Mouse (Mus musculus) neural tube, embryonic 14.5 days (tissue): ENCODE results near the gene Zdhhc21. TPM values are rescaled to one million over a fixed set of nuclear protein-coding genes. Genes with fewer than 3 reads are reported as not detected.

Experiments
- ATAC-seq: fragments of 200-750 bp; cut with Nextera tagmentation; 2 replicates; pipeline ENCODE4 v1.8.0; 2017; ENCODE audit warnings: low read depth, mild to moderate bottlenecking, moderate TSS enrichment, moderate library complexity
- H3K27ac ChIP-seq: fragments of 300-500 bp; sonication (generic); 2 replicates; pipeline ENCODE4 v1.5.1; 2014; ENCODE audit warnings: low read depth, mild to moderate bottlenecking, control low read depth, low read length, moderate library complexity, mixed read lengths
- H3K27me3 ChIP-seq: fragments of 300-500 bp; sonication (generic); 2 replicates; pipeline ENCODE4 v1.6.1; 2014; ENCODE audit warnings: low read length; ENCODE audit not compliant: control insufficient read depth, insufficient read depth
- H3K36me3 ChIP-seq: fragments of 300-500 bp; sonication (generic); 2 replicates; pipeline ENCODE4 v1.6.1; 2014; ENCODE audit warnings: low read length, mixed read lengths; ENCODE audit not compliant: control insufficient read depth, insufficient read depth
- H3K4me1 ChIP-seq: fragments of 300-500 bp; sonication (generic); 2 replicates; pipeline ENCODE4 v1.6.1; 2014; ENCODE audit warnings: low read length; ENCODE audit not compliant: control insufficient read depth, insufficient read depth
- H3K4me2 ChIP-seq: fragments of 300-500 bp; sonication (generic); 2 replicates; pipeline ENCODE4 v1.6.1; 2014; ENCODE audit warnings: mild to moderate bottlenecking, low read depth, low read length, control low read depth
- H3K4me3 ChIP-seq: fragments of 300-500 bp; sonication (generic); 2 replicates; pipeline ENCODE4 v1.5.1; 2014; ENCODE audit warnings: low read depth, low read length, control low read depth, mixed read lengths
- H3K9ac ChIP-seq: fragments of 300-500 bp; sonication (generic); replicated peaks from 2 replicates; pipeline ENCODE4 v1.6.1; 2014; ENCODE audit warnings: low read depth, mild to moderate bottlenecking, control low read depth, low read length, mixed read lengths
- H3K9me3 ChIP-seq: fragments of 300-500 bp; sonication (generic); 2 replicates; pipeline ENCODE4 v1.6.1; 2016; ENCODE audit warnings: low read length; ENCODE audit not compliant: control insufficient read depth
- WGBS: fragments of 180-500 bp; shearing (Covaris S2); extraction: QIAGEN DNeasy Blood & Tissue Kit; methylation state at CpG from one replicate; pipeline ENCODE4 v1.1.7; 2014; 5-methylcytosine and 5-hydroxymethylcytosine counted together
- polyA plus RNA-seq: library from polyadenylated mRNA; unstranded; fragments of >200 nt; fragmentation: Nextera tagmentation; extraction: Ambion mirVana; gene quantifications from 2 replicates; pipeline ENCODE4 v1.2.1, GENCODE M21; 2014

The Zdhhc21 gene
- polyA plus RNA-seq, 1 experiment from 2014 or later, result 20.3 TPM

DNA sequence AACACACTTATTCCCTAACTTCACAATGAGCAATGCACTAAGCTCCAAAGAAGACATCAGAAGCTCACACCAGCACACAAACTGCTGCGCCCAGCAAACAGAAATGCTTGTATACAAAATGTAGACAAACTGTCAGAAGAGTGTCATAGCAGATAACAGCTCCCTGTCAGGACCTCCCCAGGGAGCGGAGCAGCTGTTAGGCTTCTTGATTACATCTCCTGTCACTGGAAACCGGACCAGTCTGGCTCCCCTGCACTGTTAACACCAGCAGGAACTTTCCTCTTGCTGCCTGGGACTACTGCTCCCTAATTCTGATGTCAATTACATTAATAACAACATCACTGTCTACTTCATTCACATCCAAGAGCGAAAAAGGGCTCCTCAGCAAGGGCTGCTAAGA is 44.5 kb downstream of the Zdhhc21 start:
- no peak overlapping the region for H3K4me3 ChIP-seq
- 61% methylated on average over 4 of the region's 4 CpGs for whole genome bisulfite sequencing
- H3K9ac ChIP-seq, result no peak overlapping the region
- no peaks in the 10 kb centered on the region for H3K4me1 ChIP-seq
- ATAC-seq, result peak; percentile 46; the same call in 1 of the 2 replicates
- no peaks in the 10 kb centered on the region for H3K9me3 ChIP-seq
- no peaks in the 10 kb centered on the region for H3K36me3 ChIP-seq
- H3K4me2 ChIP-seq, result no peak overlapping the region
- no peaks in the 10 kb centered on the region for H3K27me3 ChIP-seq
- no peak overlapping the region for H3K27ac ChIP-seq

- 69% methylated on average over 6 of the region's 6 CpGs for WGBS
Measured at GRCm38 (mm10) chr4:82813356-82813755, 46.4 kb downstream of the Zdhhc21 start.

DNA sequence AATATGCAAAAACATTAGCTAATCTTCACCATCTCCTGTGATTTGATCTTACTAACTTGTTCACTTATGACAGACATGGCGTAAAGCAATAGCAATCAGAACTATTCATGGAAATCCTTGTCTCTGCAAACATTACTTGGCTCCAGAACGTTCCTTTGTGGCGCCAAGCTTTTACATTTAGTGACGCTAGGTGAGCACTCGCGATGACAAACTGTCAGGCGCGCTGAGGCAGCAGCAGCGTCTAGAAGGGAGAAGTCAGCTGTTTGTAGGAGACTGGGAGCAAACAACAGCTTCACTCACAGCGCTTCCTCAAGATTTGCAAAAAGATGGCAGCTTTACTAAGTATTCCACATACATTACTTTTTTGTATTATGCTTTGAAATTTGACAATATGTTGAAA is 51.9 kb downstream of the Zdhhc21 start:
- no peak for ATAC-seq
- no peak overlapping the region for H3K4me3 ChIP-seq
- H3K9ac ChIP-seq, result no peak overlapping the region
- H3K9me3 ChIP-seq, result no peaks in the 10 kb centered on the region
- no peak overlapping the region for H3K27ac ChIP-seq
- 85% methylated on average over 10 of the region's 10 CpGs for WGBS
- no peaks in the 10 kb centered on the region for H3K4me1 ChIP-seq
- H3K36me3 ChIP-seq, result no peaks in the 10 kb centered on the region
- H3K27me3 ChIP-seq, result no peaks in the 10 kb centered on the region
- H3K4me2 ChIP-seq, result no peak overlapping the region

More at GRCm38 (mm10) chr4:82813356-82813755, 46.4 kb downstream of the Zdhhc21 start:
- Histone ChIP-seq H3K27ac (no peak overlapping the region), H3K9me3 (no peaks in the 10 kb centered on the region), H3K4me2 (no peak overlapping the region), H3K4me1 (no peaks in the 10 kb centered on the region), H3K27me3 (no peaks in the 10 kb centered on the region), H3K36me3 (no peaks in the 10 kb centered on the region), H3K4me3 (no peak overlapping the region), H3K9ac (no peak overlapping the region)
- no peak for ATAC-seq

DNA sequence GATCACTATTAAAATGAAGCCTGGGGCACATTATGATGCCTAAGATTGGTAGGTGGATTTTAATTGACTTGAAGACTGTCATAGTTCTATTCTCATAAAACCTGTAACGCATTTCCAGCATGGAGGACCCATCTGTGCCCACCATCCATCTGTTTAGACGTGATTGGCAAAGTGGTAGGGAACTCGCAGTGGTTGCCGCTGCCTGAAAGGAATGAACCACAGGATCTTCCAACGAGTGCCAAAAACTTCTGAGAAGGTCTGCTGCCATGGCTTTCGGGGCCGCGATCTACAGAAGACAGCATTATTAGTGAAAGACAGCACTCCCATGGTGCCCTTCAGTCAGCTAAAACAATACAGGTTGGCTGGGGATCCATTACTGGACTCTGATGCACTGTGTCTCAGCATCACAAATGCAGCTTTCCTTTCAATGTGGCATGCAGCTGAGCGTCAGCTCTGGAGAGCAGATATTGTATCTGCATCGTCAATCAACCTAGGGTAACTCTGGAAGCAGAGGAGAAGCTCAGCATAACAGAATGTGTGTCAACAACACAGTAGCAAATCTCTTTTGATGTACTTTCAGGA is 53.5 kb downstream of the Zdhhc21 start:
- Histone ChIP-seq H3K9ac (no peak overlapping the region), H3K4me2 (no peak overlapping the region), H3K9me3 (no peaks in the 10 kb centered on the region), H3K27ac (no peak overlapping the region), H3K4me1 (no peaks in the 10 kb centered on the region), H3K4me3 (no peak overlapping the region), H3K36me3 (no peaks in the 10 kb centered on the region), H3K27me3 (no peaks in the 10 kb centered on the region)
- peak; percentile 60 for ATAC-seq
- 47% methylated on average over 10 of the region's 10 CpGs for WGBS

- WGBS, result 39% methylated on average over 2 of the region's 2 CpGs
- no peak for ATAC-seq
- H3K4me2 ChIP-seq, result no peak overlapping the region
- no peak overlapping the region for H3K27ac ChIP-seq
- H3K36me3 ChIP-seq, result no peaks in the 10 kb centered on the region
- no peaks in the 10 kb centered on the region for H3K9me3 ChIP-seq
- no peak overlapping the region for H3K9ac ChIP-seq
- no peaks in the 10 kb centered on the region for H3K27me3 ChIP-seq
- no peak overlapping the region for H3K4me3 ChIP-seq
- no peaks in the 10 kb centered on the region for H3K4me1 ChIP-seq
Measured at GRCm38 (mm10) chr4:82804019-82804418, 55.7 kb downstream of the Zdhhc21 start.

GRCm38 (mm10) chr4:82793608-82794007 is 66.2 kb downstream of the Zdhhc21 start:
- no peak overlapping the region for H3K4me3 ChIP-seq
- no peak overlapping the region for H3K9ac ChIP-seq
- no peaks in the 10 kb centered on the region for H3K27me3 ChIP-seq
- no peaks in the 10 kb centered on the region for H3K36me3 ChIP-seq
- H3K27ac ChIP-seq, result no peak overlapping the region
- WGBS, result 91% methylated on average over 6 of the region's 6 CpGs
- no peak for ATAC-seq
- no peak overlapping the region for H3K4me2 ChIP-seq
- H3K9me3 ChIP-seq, result no peaks in the 10 kb centered on the region
- no peaks in the 10 kb centered on the region for H3K4me1 ChIP-seq

- Histone ChIP-seq H3K4me1 (no peaks in the 10 kb centered on the region), H3K9me3 (no peaks in the 10 kb centered on the region), H3K27me3 (no peaks in the 10 kb centered on the region), H3K36me3 (no peaks in the 10 kb centered on the region), H3K4me2 (no peak overlapping the region), H3K27ac (no peak overlapping the region), H3K9ac (no peak overlapping the region), H3K4me3 (no peak overlapping the region)
- 61% methylated on average over 5 of the region's 5 CpGs for WGBS
- no peak for ATAC-seq
Measured at GRCm38 (mm10) chr4:82792906-82793580, 66.7 kb downstream of the Zdhhc21 start.

GRCm38 (mm10) chr4:82765513-82766216 is 94.1 kb downstream of the Zdhhc21 start:
- ATAC-seq, result peak; percentile 88
- no peaks in the 10 kb centered on the region for H3K27me3 ChIP-seq
- H3K9me3 ChIP-seq, result no peaks in the 10 kb centered on the region
- 27% methylated on average over 11 of the region's 11 CpGs for WGBS
- H3K4me2 ChIP-seq, result no peak overlapping the region
- no peak overlapping the region for H3K9ac ChIP-seq
- peak overlapping the region; percentile 44 for H3K27ac ChIP-seq
- H3K4me1 ChIP-seq, result peaks cover 17% of the 10 kb centered on the region
- no peaks in the 10 kb centered on the region for H3K36me3 ChIP-seq
- no peak overlapping the region for H3K4me3 ChIP-seq

DNA sequence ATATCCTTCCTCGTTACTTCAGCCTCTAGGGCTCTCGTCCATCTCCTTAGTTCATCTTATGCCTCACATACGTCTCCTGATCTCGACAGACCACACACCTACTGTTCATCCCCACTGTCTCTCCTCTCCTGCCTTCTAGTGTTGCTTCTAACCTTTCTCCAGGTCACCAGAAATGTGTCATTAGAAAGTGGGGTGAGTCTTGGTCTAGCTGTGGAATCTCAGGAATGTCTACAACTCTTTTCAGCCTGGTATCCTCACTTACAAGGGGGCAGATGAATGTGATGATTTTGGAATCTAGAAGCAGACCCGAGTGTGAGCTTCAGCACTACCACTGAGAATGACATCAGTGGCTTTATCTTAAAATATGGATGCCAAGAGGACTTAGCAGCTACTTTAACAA is 96.2 kb downstream of the Zdhhc21 start:
- no peak for ATAC-seq
- 55% methylated on average over 5 of the region's 5 CpGs for WGBS
- peaks cover 17% of the 10 kb centered on the region for H3K4me1 ChIP-seq

More for the DNA sequence above, 96.2 kb downstream of the Zdhhc21 start:
- Histone ChIP-seq H3K4me2 (no peak overlapping the region), H3K27me3 (no peaks in the 10 kb centered on the region), H3K9me3 (no peaks in the 10 kb centered on the region), H3K27ac (no peak overlapping the region), H3K36me3 (no peaks in the 10 kb centered on the region), H3K9ac (no peak overlapping the region), H3K4me3 (no peak overlapping the region)
